Mouse (Mus musculus) olfactory bulb, adult 2 months (tissue): ENCODE measurements at regions not wholly inside any gene's neighbourhood (a gene's known extent, or its start where the extent isn't known, plus 50 kb on each side); places are given as distances from the start of the nearest gene placed in this dataset.

Source experiments
- CTCF ChIP-seq: fragments of 200-500 bp; IDR thresholded peaks from 2 replicates; pipeline ENCODE4 v1.5.1; 2012; ENCODE audit warnings: low read depth, mild to moderate bottlenecking, low read length, moderate library complexity; ENCODE audit not compliant: insufficient read depth
- POLR2A ChIP-seq: fragments of 200-500 bp; IDR thresholded peaks from 2 replicates; pipeline ENCODE4 v1.6.1; 2012; ENCODE audit warnings: mild to moderate bottlenecking, low read depth, low read length, moderate library complexity; ENCODE audit not compliant: insufficient read depth

GRCm38 (mm10) chr8:26811533-26812236, 165.4 kb upstream of the Zfp703 start:
- no peak for TF ChIP-seq POLR2A
- no peak for TF ChIP-seq CTCF
